Comparison of ENCODE assay signal across 10 mouse cellular contexts in the genomic region with DNA sequence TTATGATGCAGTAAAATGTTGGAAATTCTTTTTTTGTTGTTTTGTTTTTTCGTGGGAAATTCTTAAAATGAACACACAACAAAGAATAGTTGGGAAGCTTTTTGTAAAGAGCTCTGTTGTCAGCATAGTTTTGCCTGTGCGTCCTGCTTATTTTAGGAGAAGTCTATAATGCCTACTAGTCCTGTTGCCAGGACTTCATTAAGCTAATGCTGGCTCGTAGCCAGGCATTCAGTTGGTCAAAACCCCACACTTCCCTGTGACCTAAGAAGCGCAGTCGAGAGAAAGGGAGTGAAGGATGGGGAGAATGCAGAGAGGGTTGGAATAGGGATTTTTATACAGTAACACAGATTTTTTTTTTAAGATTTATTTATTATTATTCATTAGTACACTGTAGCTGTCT. TPM values are rescaled to one million over a fixed set of nuclear protein-coding genes. Genes with fewer than 3 reads are reported as not detected.
DNase-seq lines count a peak whose midpoint lies in the region; ATAC-seq lines count a peak whose summit lies in the region.
"Had no signal": no experiment of that assay in that cellular context is flagged by ENCODE, and none has a peak within 500 bp of the region (broad histone marks: within the 10 kb centered on the region; RNA-seq: fewer than 3 reads in every experiment).

No protein-coding gene starts in this region.

- DNase-seq in hindbrain, embryonic 10.5 days (ENCODE audit: low spot score): no peak
- DNase-seq in midbrain, embryonic 11.5 days (ENCODE audit: low spot score, missing footprints): no peak
- peak; percentile 47 to 55 for DNase-seq in cerebellum, postnatal 10 days
- no peak for DNase-seq in urinary bladder, adult 2 months (ENCODE audit: low spot score)
- DNase-seq: heart, adult 11 months; thymus, postnatal 14 days had no signal

- no peak overlapping the region for H3K9ac ChIP-seq in hindbrain, embryonic 16.5 days (ENCODE audit: low read depth, low read length)
- no peak overlapping the region for H3K9ac ChIP-seq in midbrain, embryonic 13.5 days (replicated peaks)
- no peak overlapping the region for H3K9ac ChIP-seq in midbrain, embryonic 11.5 days (ENCODE audit: low read length)
- H3K9ac ChIP-seq in midbrain, embryonic 16.5 days (ENCODE audit: low read depth, low read length): no peak overlapping the region
- H3K9ac ChIP-seq: liver, embryonic 15.5 days had no signal

- H3K4me3 ChIP-seq in hindbrain, embryonic 16.5 days (ENCODE audit: low read length): no peak overlapping the region
- H3K4me3 ChIP-seq in hindbrain, embryonic 10.5 days: no peak overlapping the region
- no peak overlapping the region for H3K4me3 ChIP-seq in midbrain, embryonic 13.5 days (replicated peaks)
- H3K4me3 ChIP-seq in midbrain, embryonic 11.5 days (ENCODE audit: low read depth, low read length): no peak overlapping the region
- no peak overlapping the region for H3K4me3 ChIP-seq in midbrain, embryonic 16.5 days (ENCODE audit: low read depth, low read length)
- H3K4me3 ChIP-seq: liver, embryonic 15.5 days had no signal

- H3K27me3 ChIP-seq in hindbrain, embryonic 16.5 days (replicated peaks; ENCODE audit: control insufficient read depth, insufficient read depth, low read length): no peaks in the 10 kb centered on the region
- no peaks in the 10 kb centered on the region for H3K27me3 ChIP-seq in hindbrain, embryonic 10.5 days (ENCODE audit: insufficient read depth, poor library complexity, severe bottlenecking)
- H3K27me3 ChIP-seq in midbrain, embryonic 13.5 days: no peaks in the 10 kb centered on the region
- H3K27me3 ChIP-seq in midbrain, embryonic 11.5 days (ENCODE audit: control insufficient read depth, insufficient read depth, low read length): no peaks in the 10 kb centered on the region
- no peaks in the 10 kb centered on the region for H3K27me3 ChIP-seq in midbrain, embryonic 16.5 days (ENCODE audit: control insufficient read depth, insufficient read depth, low read depth, low read length)
- H3K27me3 ChIP-seq: liver, embryonic 15.5 days had no signal

- H3K27ac ChIP-seq in hindbrain, embryonic 16.5 days (ENCODE audit: low read depth, low read length): no peak overlapping the region
- H3K27ac ChIP-seq in hindbrain, embryonic 10.5 days: no peak overlapping the region
- H3K27ac ChIP-seq in midbrain, embryonic 13.5 days: no peak overlapping the region
- no peak overlapping the region for H3K27ac ChIP-seq in midbrain, embryonic 11.5 days (ENCODE audit: low read depth, low read length)
- peak overlapping the region; percentile 55; the same call in 1 of the 2 replicates for H3K27ac ChIP-seq in midbrain, embryonic 16.5 days (ENCODE audit: low read length)
- H3K27ac ChIP-seq: liver, embryonic 15.5 days had no signal

- H3K36me3 ChIP-seq in hindbrain, embryonic 16.5 days (ENCODE audit: control insufficient read depth, insufficient read depth, low read length): no peaks in the 10 kb centered on the region
- H3K36me3 ChIP-seq in hindbrain, embryonic 10.5 days: peaks cover 10% of the 10 kb centered on the region
- no peaks in the 10 kb centered on the region for H3K36me3 ChIP-seq in midbrain, embryonic 13.5 days
- no peaks in the 10 kb centered on the region for H3K36me3 ChIP-seq in midbrain, embryonic 11.5 days (ENCODE audit: control insufficient read depth, insufficient read depth, low read length)
- H3K36me3 ChIP-seq in midbrain, embryonic 16.5 days (ENCODE audit: control insufficient read depth, insufficient read depth, low read length): no peaks in the 10 kb centered on the region
- H3K36me3 ChIP-seq: liver, embryonic 15.5 days had no signal

- peak; percentile 44; the same call in 1 of the 2 replicates for ATAC-seq in hindbrain, embryonic 16.5 days
- 0 out of 2 replicates have a peak, but pooled peaks have one; percentile 51 for ATAC-seq in midbrain, embryonic 13.5 days
- ATAC-seq in midbrain, embryonic 11.5 days (ENCODE audit: low FRiP score): no peak
- ATAC-seq in midbrain, embryonic 16.5 days: no peak

- no peaks in the 10 kb centered on the region for H3K9me3 ChIP-seq in hindbrain, embryonic 16.5 days (ENCODE audit: control insufficient read depth, low read length)
- H3K9me3 ChIP-seq in hindbrain, embryonic 10.5 days: 0 out of 2 replicates have a peak, but pooled peaks cover 2% of the 10 kb centered on the region
- no peaks in the 10 kb centered on the region for H3K9me3 ChIP-seq in midbrain, embryonic 13.5 days
- H3K9me3 ChIP-seq in midbrain, embryonic 11.5 days (ENCODE audit: control insufficient read depth, low read length): no peaks in the 10 kb centered on the region
- H3K9me3 ChIP-seq in midbrain, embryonic 16.5 days (replicated peaks; ENCODE audit: control insufficient read depth, low read length, poor library complexity, severe bottlenecking): no peaks in the 10 kb centered on the region
- H3K9me3 ChIP-seq: liver, embryonic 15.5 days had no signal

- H3K4me2 ChIP-seq in hindbrain, embryonic 16.5 days (ENCODE audit: low read length): no peak overlapping the region
- no peak overlapping the region for H3K4me2 ChIP-seq in midbrain, embryonic 13.5 days (replicated peaks)
- H3K4me2 ChIP-seq in midbrain, embryonic 11.5 days: no peak overlapping the region
- H3K4me2 ChIP-seq in midbrain, embryonic 16.5 days (ENCODE audit: low read length): no peak overlapping the region
- H3K4me2 ChIP-seq: liver, embryonic 15.5 days had no signal

- 49% methylated on average over 5 of the region's 5 CpGs for WGBS in hindbrain, embryonic 16.5 days
- WGBS in hindbrain, embryonic 10.5 days: 91% methylated on average over 5 of the region's 5 CpGs
- 60% methylated on average over 5 of the region's 5 CpGs for WGBS in midbrain, embryonic 13.5 days
- 92% methylated on average over 5 of the region's 5 CpGs for WGBS in midbrain, embryonic 11.5 days
- 49% methylated on average over 5 of the region's 5 CpGs for WGBS in midbrain, embryonic 16.5 days

- H3K4me1 ChIP-seq in hindbrain, embryonic 16.5 days (ENCODE audit: control insufficient read depth, insufficient read depth, low read depth, low read length): no peaks in the 10 kb centered on the region; the same call in none of the 2 replicates
- peaks cover 15% of the 10 kb centered on the region for H3K4me1 ChIP-seq in hindbrain, embryonic 10.5 days (replicated peaks)
- peaks cover 17% of the 10 kb centered on the region for H3K4me1 ChIP-seq in midbrain, embryonic 13.5 days (replicated peaks)
- peaks cover 5% of the 10 kb centered on the region; the same call in 1 of the 2 replicates for H3K4me1 ChIP-seq in midbrain, embryonic 11.5 days (ENCODE audit: control insufficient read depth, insufficient read depth, low read length)
- H3K4me1 ChIP-seq in midbrain, embryonic 16.5 days (ENCODE audit: control insufficient read depth, insufficient read depth, low read length): peaks cover 17% of the 10 kb centered on the region
- H3K4me1 ChIP-seq: liver, embryonic 15.5 days had no signal

RNA-seq across cellular contexts. Expression of gene Bmpr2, which starts 26.5 kb away (rescaled TPM):
- 9.6 and 10.1 TPM in 2 replicates for polyA plus RNA-seq in hindbrain, embryonic 16.5 days (2015; fragmentation: Nextera tagmentation; extraction: Ambion mirVana)
- 5.8 and 6.2 TPM in 2 replicates for polyA plus RNA-seq in hindbrain, embryonic 10.5 days (2016; fragmentation: Nextera tagmentation; extraction: Ambion mirVana)
- 10.9 and 13.0 TPM in 2 replicates for polyA plus RNA-seq in midbrain, embryonic 13.5 days (2015; fragmentation: Nextera tagmentation; extraction: Ambion mirVana)
- 11.2 and 12.5 TPM in 2 replicates for polyA plus RNA-seq in midbrain, embryonic 11.5 days (2014; fragmentation: Nextera tagmentation; extraction: Ambion mirVana)
- polyA plus RNA-seq in midbrain, embryonic 16.5 days (2015; fragmentation: Nextera tagmentation; extraction: Ambion mirVana): 9.4 and 11.1 TPM in 2 replicates
- 15.4 and 20.7 TPM in 2 replicates for polyA plus RNA-seq in urinary bladder, adult 2 months (2012; rRNA removed)

Comparison
In these comparisons a context has a peak if more than half of its experiments do, and no peak if none do; other contexts are left out.
1. ATAC-seq: peak in hindbrain, embryonic 16.5 days (single experiment) and midbrain, embryonic 13.5 days (single experiment); none in midbrain, embryonic 11.5 days (single experiment) and midbrain, embryonic 16.5 days (single experiment).
2. DNase-seq: peak in cerebellum, postnatal 10 days (2 of 2); none in hindbrain, embryonic 10.5 days (single experiment), midbrain, embryonic 11.5 days (single experiment) and urinary bladder, adult 2 months (single experiment).